Mouse (Mus musculus): Measurements from ENCODE around the gene Naa20. TPM values are rescaled to one million over a fixed set of nuclear protein-coding genes. Genes with fewer than 3 reads are reported as not detected.

Gene Naa20
- total RNA-seq, 1 experiment from 2014 or later = 44.5 TPM

GRCm38 (mm10) chr2:145941403-145941802 lies 39.5 kb downstream of the Naa20 start:
- ATAC-seq (ENCODE audit: extremely low read depth, insufficient number of reproducible peaks, low FRiP score, poor library complexity, severe bottlenecking) = no peak

GRCm38 (mm10) chr2:145944286-145944685 lies 42.4 kb downstream of the Naa20 start:
- ATAC-seq (ENCODE audit: extremely low read depth, insufficient number of reproducible peaks, low FRiP score, poor library complexity, severe bottlenecking) = no peak

- ATAC-seq (ENCODE audit: extremely low read depth, insufficient number of reproducible peaks, low FRiP score, poor library complexity, severe bottlenecking) = no peak
Observed at GRCm38 (mm10) chr2:145948402-145948954, 46.6 kb downstream of the Naa20 start.

GRCm38 (mm10) chr2:145949475-145950068 lies 47.7 kb downstream of the Naa20 start:
- no peak for ATAC-seq (ENCODE audit: extremely low read depth, insufficient number of reproducible peaks, low FRiP score, poor library complexity, severe bottlenecking)

GRCm38 (mm10) chr2:145950239-145950638 lies 48.3 kb downstream of the Naa20 start:
- no peak for ATAC-seq (ENCODE audit: extremely low read depth, insufficient number of reproducible peaks, low FRiP score, poor library complexity, severe bottlenecking)

- no peak for ATAC-seq (ENCODE audit: extremely low read depth, insufficient number of reproducible peaks, low FRiP score, poor library complexity, severe bottlenecking)
Observed at GRCm38 (mm10) chr2:145952726-145953125, 50.8 kb downstream of the Naa20 start.

GRCm38 (mm10) chr2:145955844-145956243 lies 53.9 kb downstream of the Naa20 start:
- no peak for ATAC-seq (ENCODE audit: extremely low read depth, insufficient number of reproducible peaks, low FRiP score, poor library complexity, severe bottlenecking)

GRCm38 (mm10) chr2:145956318-145956717 lies 54.4 kb downstream of the Naa20 start:
- ATAC-seq (ENCODE audit: extremely low read depth, insufficient number of reproducible peaks, low FRiP score, poor library complexity, severe bottlenecking) = no peak

GRCm38 (mm10) chr2:145957450-145957849 lies 55.6 kb downstream of the Naa20 start:
- peak; percentile 44; the same call in 1 of the 2 replicates for ATAC-seq (ENCODE audit: extremely low read depth, insufficient number of reproducible peaks, low FRiP score, poor library complexity, severe bottlenecking)

GRCm38 (mm10) chr2:145958097-145958496 lies 56.2 kb downstream of the Naa20 start:
- no peak for ATAC-seq (ENCODE audit: extremely low read depth, insufficient number of reproducible peaks, low FRiP score, poor library complexity, severe bottlenecking)

GRCm38 (mm10) chr2:145958551-145958950 lies 56.7 kb downstream of the Naa20 start:
- ATAC-seq (ENCODE audit: extremely low read depth, insufficient number of reproducible peaks, low FRiP score, poor library complexity, severe bottlenecking) = no peak

GRCm38 (mm10) chr2:145961861-145962260 lies 60.0 kb downstream of the Naa20 start:
- no peak for ATAC-seq (ENCODE audit: extremely low read depth, insufficient number of reproducible peaks, low FRiP score, poor library complexity, severe bottlenecking)

Other genes starting within 250 kb of the Naa20 start
- 18.0 and 21.3 TPM in 2 replicates for gene Rin2, start 226.9 kb upstream of the Naa20 start, total RNA-seq (2017)
- gene Cfap61, start 32.7 kb downstream of the Naa20 start, total RNA-seq (2017) = not detected in 2 replicates
- 54.0 and 59.7 TPM in 2 replicates for gene Crnkl1, start 32.9 kb downstream of the Naa20 start, total RNA-seq (2017)

All from neutrophil, adult 5-6 weeks (primary cell).